Mouse (Mus musculus): ENCODE measurements around the gene Gria3.

The Gria3 gene

GRCm38 (mm10) chrX:41578797-41579196, 178.1 kb downstream of the Gria3 start:
- DNase-seq = no peak

- no peak for DNase-seq
Measured at GRCm38 (mm10) chrX:41587692-41588091, 187.0 kb downstream of the Gria3 start.

- DNase-seq = no peak
Measured at GRCm38 (mm10) chrX:41607181-41607580, 206.5 kb downstream of the Gria3 start.

- DNase-seq = peak; percentile 4
Measured at GRCm38 (mm10) chrX:41614920-41615319, 214.3 kb downstream of the Gria3 start.

- DNase-seq = no peak
Measured at GRCm38 (mm10) chrX:41616928-41617327, 216.3 kb downstream of the Gria3 start.

GRCm38 (mm10) chrX:41618396-41618795, 217.7 kb downstream of the Gria3 start:
- no peak for DNase-seq

- no peak for DNase-seq
Measured at GRCm38 (mm10) chrX:41633576-41633975, 232.9 kb downstream of the Gria3 start.

- DNase-seq = no peak
Measured at GRCm38 (mm10) chrX:41644954-41645353, 244.3 kb downstream of the Gria3 start.

GRCm38 (mm10) chrX:41657791-41658190, 257.1 kb downstream of the Gria3 start:
- DNase-seq = no peak

GRCm38 (mm10) chrX:41688869-41689268, 288.2 kb downstream of the Gria3 start:
- no peak for DNase-seq

GRCm38 (mm10) chrX:41692076-41692475, 291.4 kb downstream of the Gria3 start:
- DNase-seq = no peak

All from liver (tissue).